Mouse (Mus musculus): ENCODE results near the gene Elp1. TPM values are rescaled to one million over a fixed set of nuclear protein-coding genes. Genes with fewer than 3 reads are reported as not detected.

Gene Elp1
- total RNA-seq (2014; fragmentation: Nextera tagmentation), result 35.1 and 52.5 TPM in 2 replicates
- total RNA-seq (2017), result 43.5 and 44.4 TPM in 2 replicates
- polyA plus RNA-seq (2012), result 3.8 and 4.0 TPM in 2 replicates

GRCm38 (mm10) chr4:56801907-56802668, at the start of gene Elp1, which contains the start of gene Fam206a:
Elp1 (minus strand) TSS chr4:56802331.
Fam206a (plus strand) TSS chr4:56802345.
- TF ChIP-seq POLR2AphosphoS5 (IDR thresholded peaks at IDR 0.05; ENCODE audit: insufficient replicate concordance, low read depth, low read length) (no peak), CTCF (IDR thresholded peaks at IDR 0.05; ENCODE audit: low read depth, low read length) (no peak), GATA1 (IDR thresholded peaks at IDR 0.05; ENCODE audit: borderline replicate concordance, low read length) (no peak), GATA2 (IDR thresholded peaks at IDR 0.05; ENCODE audit: borderline replicate concordance, low read depth, low read length) (no peak), TAL1 (conservative IDR thresholded peaks at IDR 0.05; ENCODE audit: low read depth, low read length) (no peak)
- H3K36me3 ChIP-seq (replicated peaks), result peaks cover 70% of the 10 kb centered on the region

DNA sequence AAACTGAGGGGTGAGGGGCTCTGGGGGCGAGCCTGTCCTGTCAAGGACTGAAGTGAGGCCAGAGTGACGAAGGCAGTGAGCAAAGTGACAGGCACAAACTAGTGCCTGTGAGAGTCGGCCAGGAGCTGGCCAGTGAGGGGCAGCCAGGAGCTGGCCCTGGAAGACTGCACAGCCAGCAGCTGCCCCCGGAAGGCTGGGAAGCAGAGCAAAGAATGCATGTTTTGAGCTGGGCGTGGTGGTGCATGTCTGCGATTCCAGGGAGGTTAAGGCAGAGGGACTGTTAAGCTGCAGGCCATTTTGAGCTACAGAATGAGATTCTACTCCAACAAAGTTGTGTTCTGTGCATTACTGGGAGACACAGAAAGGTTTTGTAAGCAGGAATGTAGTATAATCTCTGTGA, 48.6 kb upstream of the Elp1 start:
- Histone ChIP-seq H3K4me1 (ENCODE audit: insufficient read depth, low read depth, low read length) (0 out of 2 replicates have a peak, but pooled peaks cover under 1% of the 10 kb centered on the region), H3K9me3 (replicated peaks) (no peaks in the 10 kb centered on the region), H3K36me3 (replicated peaks) (peaks cover 10% of the 10 kb centered on the region), H3K27me3 (ENCODE audit: insufficient read depth, low read length) (0 out of 2 replicates have a peak, but pooled peaks cover 3% of the 10 kb centered on the region), H3K4me3 (ENCODE audit: low read depth, low read length) (no peak overlapping the region)
- no peak for TF ChIP-seq GATA2 (IDR thresholded peaks at IDR 0.05; ENCODE audit: borderline replicate concordance, low read depth, low read length)
- TF ChIP-seq CTCF (IDR thresholded peaks at IDR 0.05; ENCODE audit: low read depth, low read length), result no peak
- TF ChIP-seq POLR2AphosphoS5 (IDR thresholded peaks at IDR 0.05; ENCODE audit: insufficient replicate concordance, low read depth, low read length), result no peak
- TF ChIP-seq GATA1 (IDR thresholded peaks at IDR 0.05; ENCODE audit: borderline replicate concordance, low read length), result no peak
- TF ChIP-seq TAL1 (conservative IDR thresholded peaks at IDR 0.05; ENCODE audit: low read depth, low read length), result no peak
- DNase-seq (ENCODE audit: low spot score) (no peak), ATAC-seq (ENCODE audit: extremely low read depth, insufficient number of reproducible peaks, low FRiP score, poor library complexity, severe bottlenecking) (no peak)

More at GRCm38 (mm10) chr4:56801907-56802668, at the start of gene Elp1, which contains the start of gene Fam206a:
- H3K4me1 ChIP-seq (ENCODE audit: insufficient read depth, low read depth, low read length), result peaks cover 23% of the 10 kb centered on the region
- peak; percentile 80 for ATAC-seq (ENCODE audit: extremely low read depth, insufficient number of reproducible peaks, low FRiP score, poor library complexity, severe bottlenecking)
- no peaks in the 10 kb centered on the region for H3K27me3 ChIP-seq (ENCODE audit: insufficient read depth, low read length)
- H3K9me3 ChIP-seq (replicated peaks), result no peaks in the 10 kb centered on the region
- peak; percentile 91 for DNase-seq (ENCODE audit: low spot score)
- H3K4me3 ChIP-seq (ENCODE audit: low read depth, low read length), result peak within 1 kb of the TSS; percentile 97

GRCm38 (mm10) chr4:56848044-56848443, 45.9 kb upstream of the Elp1 start:
- Histone ChIP-seq H3K4me3 (ENCODE audit: low read depth, low read length) (no peak overlapping the region), H3K36me3 (replicated peaks) (peaks cover 24% of the 10 kb centered on the region), H3K9me3 (replicated peaks) (peaks cover 3% of the 10 kb centered on the region; the same call in 1 of the 2 replicates), H3K4me1 (ENCODE audit: insufficient read depth, low read depth, low read length) (no peaks in the 10 kb centered on the region), H3K27me3 (ENCODE audit: insufficient read depth, low read length) (no peaks in the 10 kb centered on the region)
- DNase-seq (ENCODE audit: low spot score), result no peak
- ATAC-seq (ENCODE audit: extremely low read depth, insufficient number of reproducible peaks, low FRiP score, poor library complexity, severe bottlenecking), result no peak
- TF ChIP-seq CTCF (IDR thresholded peaks at IDR 0.05; ENCODE audit: low read depth, low read length), result no peak
- no peak for TF ChIP-seq GATA2 (IDR thresholded peaks at IDR 0.05; ENCODE audit: borderline replicate concordance, low read depth, low read length)
- no peak for TF ChIP-seq POLR2AphosphoS5 (IDR thresholded peaks at IDR 0.05; ENCODE audit: insufficient replicate concordance, low read depth, low read length)
- TF ChIP-seq TAL1 (conservative IDR thresholded peaks at IDR 0.05; ENCODE audit: low read depth, low read length), result no peak
- TF ChIP-seq GATA1 (IDR thresholded peaks at IDR 0.05; ENCODE audit: borderline replicate concordance, low read length), result no peak

DNA sequence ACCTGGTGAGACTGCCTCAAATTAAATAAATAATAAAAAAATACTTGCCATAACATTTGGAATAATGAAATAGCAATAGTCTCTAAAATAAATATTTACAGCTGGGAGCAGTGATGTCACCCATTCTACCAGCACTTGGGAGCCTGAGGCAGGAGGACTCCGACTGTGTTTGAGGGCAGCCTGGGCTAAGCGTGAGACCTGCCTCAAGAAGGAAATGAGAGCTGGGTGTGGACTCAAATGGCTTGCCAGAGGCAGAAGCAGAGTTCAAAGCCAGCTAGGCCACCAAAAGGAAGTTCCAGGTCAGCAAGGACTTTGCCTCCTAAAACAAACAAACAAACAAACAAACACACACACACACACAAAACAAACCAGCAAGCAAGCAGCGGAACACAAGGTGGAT, 45.3 kb upstream of the Elp1 start:
- Histone ChIP-seq H3K4me3 (ENCODE audit: low read depth, low read length) (no peak overlapping the region), H3K27me3 (ENCODE audit: insufficient read depth, low read length) (no peaks in the 10 kb centered on the region), H3K36me3 (replicated peaks) (peaks cover 26% of the 10 kb centered on the region), H3K4me1 (ENCODE audit: insufficient read depth, low read depth, low read length) (no peaks in the 10 kb centered on the region), H3K9me3 (replicated peaks) (peaks cover 3% of the 10 kb centered on the region; the same call in 1 of the 2 replicates)
- DNase-seq (ENCODE audit: low spot score) (no peak), ATAC-seq (ENCODE audit: extremely low read depth, insufficient number of reproducible peaks, low FRiP score, poor library complexity, severe bottlenecking) (no peak)
- TF ChIP-seq CTCF (IDR thresholded peaks at IDR 0.05; ENCODE audit: low read depth, low read length) (no peak), POLR2AphosphoS5 (IDR thresholded peaks at IDR 0.05; ENCODE audit: insufficient replicate concordance, low read depth, low read length) (no peak), GATA2 (IDR thresholded peaks at IDR 0.05; ENCODE audit: borderline replicate concordance, low read depth, low read length) (no peak), TAL1 (conservative IDR thresholded peaks at IDR 0.05; ENCODE audit: low read depth, low read length) (no peak), GATA1 (IDR thresholded peaks at IDR 0.05; ENCODE audit: borderline replicate concordance, low read length) (no peak)

- TF ChIP-seq GATA2 (IDR thresholded peaks at IDR 0.05; ENCODE audit: borderline replicate concordance, low read depth, low read length) (no peak), POLR2AphosphoS5 (IDR thresholded peaks at IDR 0.05; ENCODE audit: insufficient replicate concordance, low read depth, low read length) (no peak), CTCF (IDR thresholded peaks at IDR 0.05; ENCODE audit: low read depth, low read length) (no peak), TAL1 (conservative IDR thresholded peaks at IDR 0.05; ENCODE audit: low read depth, low read length) (no peak), GATA1 (IDR thresholded peaks at IDR 0.05; ENCODE audit: borderline replicate concordance, low read length) (no peak)
- ATAC-seq (ENCODE audit: extremely low read depth, insufficient number of reproducible peaks, low FRiP score, poor library complexity, severe bottlenecking) (no peak), DNase-seq (ENCODE audit: low spot score) (no peak)
- H3K27me3 ChIP-seq (ENCODE audit: insufficient read depth, low read length), result no peaks in the 10 kb centered on the region
- peaks cover 3% of the 10 kb centered on the region; the same call in 1 of the 2 replicates for H3K9me3 ChIP-seq (replicated peaks)
- H3K4me1 ChIP-seq (ENCODE audit: insufficient read depth, low read depth, low read length), result no peaks in the 10 kb centered on the region
- H3K36me3 ChIP-seq (replicated peaks), result peaks cover 29% of the 10 kb centered on the region
- H3K4me3 ChIP-seq (ENCODE audit: low read depth, low read length), result no peak overlapping the region
These were observed 43.9 kb upstream of the Elp1 start for GRCm38 (mm10) chr4:56845896-56846533.

DNA sequence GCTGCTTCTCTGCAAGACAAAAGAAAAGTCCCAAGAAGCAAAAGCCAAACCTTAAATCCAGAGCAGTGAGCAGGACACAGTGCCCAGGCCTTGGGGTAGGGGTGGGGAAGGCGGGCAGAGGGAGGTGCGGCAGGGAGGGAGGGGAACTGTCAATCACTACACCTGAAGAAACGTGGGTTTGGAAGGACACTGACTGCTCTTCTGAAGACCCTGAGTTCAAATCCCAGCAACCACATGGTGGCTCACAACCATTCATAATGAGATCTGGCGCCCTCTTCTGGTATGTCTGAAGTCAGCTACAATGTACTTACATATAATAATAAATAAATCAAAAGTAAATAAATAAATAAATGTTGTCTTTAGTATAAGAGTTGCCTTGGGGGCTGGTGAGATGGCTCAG, 42.8 kb upstream of the Elp1 start:
- no peaks in the 10 kb centered on the region for H3K4me1 ChIP-seq (ENCODE audit: insufficient read depth, low read depth, low read length)
- ATAC-seq (ENCODE audit: extremely low read depth, insufficient number of reproducible peaks, low FRiP score, poor library complexity, severe bottlenecking), result no peak
- peaks cover 3% of the 10 kb centered on the region; the same call in 1 of the 2 replicates for H3K9me3 ChIP-seq (replicated peaks)
- no peak for DNase-seq (ENCODE audit: low spot score)
- H3K27me3 ChIP-seq (ENCODE audit: insufficient read depth, low read length), result no peaks in the 10 kb centered on the region
- H3K36me3 ChIP-seq (replicated peaks), result peaks cover 34% of the 10 kb centered on the region
- no peak for TF ChIP-seq GATA1 (IDR thresholded peaks at IDR 0.05; ENCODE audit: borderline replicate concordance, low read length)
- TF ChIP-seq CTCF (IDR thresholded peaks at IDR 0.05; ENCODE audit: low read depth, low read length), result no peak
- no peak for TF ChIP-seq POLR2AphosphoS5 (IDR thresholded peaks at IDR 0.05; ENCODE audit: insufficient replicate concordance, low read depth, low read length)
- TF ChIP-seq GATA2 (IDR thresholded peaks at IDR 0.05; ENCODE audit: borderline replicate concordance, low read depth, low read length), result no peak
- H3K4me3 ChIP-seq (ENCODE audit: low read depth, low read length), result no peak overlapping the region
